Mouse (Mus musculus) embryo, embryonic 10 days (tissue): ENCODE measurements around the gene Arhgap27.

ENCODE experiments used
- DNase-seq: peaks from one replicate; pipeline ENCODE4 v3.0.0-alpha.2; 2015; ENCODE audit warnings: low spot score

Arhgap27 gene

DNA sequence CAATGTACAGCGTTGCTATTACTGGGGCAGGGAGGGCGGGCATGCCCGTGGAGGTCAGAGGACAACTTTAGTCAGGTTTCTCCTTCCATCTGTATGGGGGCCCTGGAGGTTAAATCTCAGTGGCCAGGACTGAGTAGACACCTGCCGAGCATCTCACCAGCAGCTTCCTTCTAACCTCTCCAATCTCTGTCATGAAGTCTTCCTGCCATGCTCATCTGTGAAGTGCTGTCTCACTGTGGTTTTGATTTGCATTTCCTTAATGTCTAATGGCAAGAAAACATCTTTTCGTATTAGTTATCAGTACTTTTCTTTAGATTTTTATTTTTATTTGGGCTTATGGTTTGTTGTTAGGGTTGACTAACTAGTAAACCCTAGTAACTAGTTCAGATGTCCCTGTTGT, 17.0 kb upstream of the Arhgap27 start:
- DNase-seq, result no peak

DNA sequence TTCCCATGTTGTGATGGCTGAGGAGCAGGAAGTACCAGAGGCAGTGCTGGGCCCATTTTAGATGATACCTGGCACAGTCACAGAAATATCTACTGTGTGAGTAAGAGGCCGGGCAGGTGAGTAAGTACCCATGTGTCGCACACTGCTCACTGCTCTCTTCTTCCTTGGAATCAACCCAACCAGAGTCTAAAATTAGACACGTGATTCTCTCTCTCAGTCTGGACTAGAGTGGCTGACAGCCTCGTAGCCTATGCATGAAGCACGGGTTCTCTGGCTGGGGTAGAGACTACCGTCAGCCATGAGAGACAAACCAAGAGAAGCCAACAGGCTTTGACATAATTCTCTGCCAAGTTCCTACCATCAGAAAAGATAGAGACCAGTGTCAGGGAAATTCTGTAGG, 14.8 kb upstream of the Arhgap27 start:
- DNase-seq, result no peak

DNA sequence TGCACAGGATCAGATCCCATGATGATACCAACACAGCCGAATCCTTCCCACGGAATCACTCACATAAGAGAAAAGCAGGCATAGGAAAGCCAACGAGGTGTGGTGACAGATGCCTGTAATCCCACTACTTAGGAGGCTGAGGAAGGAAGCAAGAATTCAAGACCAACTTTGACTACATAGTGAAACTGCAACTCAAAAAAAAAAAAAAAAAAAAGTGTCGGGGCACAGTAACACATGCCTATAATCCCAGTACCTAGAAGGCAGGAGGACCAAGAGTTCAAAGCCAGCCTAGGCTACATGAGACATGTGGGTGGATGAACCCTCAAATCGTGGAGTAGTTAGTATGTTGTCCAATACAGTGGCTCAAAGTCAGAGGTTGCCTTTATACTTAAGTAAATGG, 12.3 kb upstream of the Arhgap27 start:
- no peak for DNase-seq

DNA sequence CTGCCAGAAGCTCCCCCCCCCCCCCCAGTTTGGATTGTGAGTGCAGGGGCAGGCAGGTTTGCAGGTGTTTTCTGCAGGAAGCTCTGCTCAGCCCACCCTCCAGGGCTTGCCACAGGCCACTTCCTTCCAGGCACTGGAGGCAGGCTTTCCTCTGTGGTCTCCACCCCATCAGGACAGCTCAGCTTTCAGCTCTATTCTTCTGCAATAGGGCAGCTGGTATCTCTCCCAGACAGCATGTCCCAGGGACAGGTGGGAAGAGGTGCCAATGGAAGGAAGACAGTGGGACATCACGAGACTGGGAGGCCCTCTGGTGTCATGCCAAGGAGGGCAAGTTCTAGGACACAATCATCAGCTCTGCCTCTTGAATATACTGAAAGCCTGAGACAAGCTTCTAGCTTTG, 11.8 kb upstream of the Arhgap27 start:
- DNase-seq, result no peak

DNA sequence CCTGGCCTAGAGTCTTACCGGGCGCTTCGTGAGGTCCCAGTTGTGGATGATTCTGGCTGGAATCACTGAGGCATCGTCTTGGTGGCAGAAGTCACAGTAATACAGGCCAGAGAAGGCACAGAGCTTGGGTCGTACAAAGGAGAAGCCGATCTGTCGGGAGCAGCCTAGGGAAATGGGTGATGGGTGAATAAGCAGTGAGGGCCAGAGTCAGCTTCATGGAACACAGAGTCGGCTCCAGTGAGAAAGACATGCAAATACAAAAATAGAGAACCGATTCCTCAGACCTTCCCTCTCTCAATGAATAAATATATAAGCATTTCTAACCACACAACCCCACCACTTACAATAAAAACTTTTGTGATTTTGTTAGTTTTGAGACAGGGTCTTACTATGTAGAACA, 10.4 kb upstream of the Arhgap27 start:
- DNase-seq, result no peak

DNA sequence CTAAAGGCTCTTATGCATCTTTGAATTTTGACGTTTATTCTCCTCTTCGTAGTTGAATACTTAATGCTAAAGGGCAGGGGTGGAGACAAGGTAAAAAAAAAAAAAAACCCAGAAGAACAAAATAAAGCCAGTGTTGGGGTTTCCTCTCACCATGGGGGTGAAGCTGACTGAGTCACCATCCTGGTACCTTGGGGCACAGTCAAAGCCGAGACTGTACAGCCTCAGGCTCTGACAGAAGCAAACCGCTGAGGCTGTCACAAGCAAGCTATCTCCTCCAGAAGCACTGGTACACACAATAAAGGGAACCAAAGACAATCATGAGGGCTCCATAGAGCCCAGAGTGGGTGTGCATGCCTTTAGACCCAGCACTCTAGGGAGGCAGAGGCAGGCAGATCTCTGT, 9.1 kb upstream of the Arhgap27 start:
- DNase-seq, result no peak

- DNase-seq, result no peak
These were observed 8.6 kb upstream of the Arhgap27 start for GRCm38 (mm10) chr11:103372068-103372467.

GRCm38 (mm10) chr11:103371222-103371539, 7.7 kb upstream of the Arhgap27 start:
- no peak for DNase-seq

GRCm38 (mm10) chr11:103370397-103371221, 7.1 kb upstream of the Arhgap27 start:
- no peak for DNase-seq

- DNase-seq, result no peak
These were observed 2.0 kb upstream of the Arhgap27 start for GRCm38 (mm10) chr11:103365530-103365929.

GRCm38 (mm10) chr11:103365022-103365421, 1.5 kb upstream of the Arhgap27 start:
- no peak for DNase-seq

DNA sequence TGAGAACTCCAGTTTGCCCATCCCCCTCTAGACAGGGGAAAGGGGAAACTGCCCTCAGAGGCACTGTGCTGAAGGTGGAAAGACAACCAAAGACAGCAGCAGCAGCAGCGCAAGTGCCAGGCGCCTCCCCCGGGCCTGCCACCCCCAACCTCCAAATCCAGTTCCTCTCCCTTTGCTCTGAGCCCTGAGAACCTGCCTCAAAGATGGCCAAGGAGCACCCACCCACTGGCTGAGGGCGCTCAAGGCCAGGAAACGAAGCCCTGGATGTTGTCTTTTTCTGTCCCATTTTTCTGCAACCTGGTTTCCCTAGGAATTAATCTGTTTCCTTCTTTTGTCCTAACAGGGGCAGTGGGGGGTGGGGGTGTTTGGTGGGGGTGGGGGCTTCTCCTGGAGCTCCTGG, 843 bp upstream of the Arhgap27 start:
- no peak for DNase-seq

GRCm38 (mm10) chr11:103362521-103363181, 841 bp downstream of the Arhgap27 start:
- peak; percentile 42 for DNase-seq

GRCm38 (mm10) chr11:103362054-103362432, 1.4 kb downstream of the Arhgap27 start:
- peak; percentile 77 for DNase-seq

DNA sequence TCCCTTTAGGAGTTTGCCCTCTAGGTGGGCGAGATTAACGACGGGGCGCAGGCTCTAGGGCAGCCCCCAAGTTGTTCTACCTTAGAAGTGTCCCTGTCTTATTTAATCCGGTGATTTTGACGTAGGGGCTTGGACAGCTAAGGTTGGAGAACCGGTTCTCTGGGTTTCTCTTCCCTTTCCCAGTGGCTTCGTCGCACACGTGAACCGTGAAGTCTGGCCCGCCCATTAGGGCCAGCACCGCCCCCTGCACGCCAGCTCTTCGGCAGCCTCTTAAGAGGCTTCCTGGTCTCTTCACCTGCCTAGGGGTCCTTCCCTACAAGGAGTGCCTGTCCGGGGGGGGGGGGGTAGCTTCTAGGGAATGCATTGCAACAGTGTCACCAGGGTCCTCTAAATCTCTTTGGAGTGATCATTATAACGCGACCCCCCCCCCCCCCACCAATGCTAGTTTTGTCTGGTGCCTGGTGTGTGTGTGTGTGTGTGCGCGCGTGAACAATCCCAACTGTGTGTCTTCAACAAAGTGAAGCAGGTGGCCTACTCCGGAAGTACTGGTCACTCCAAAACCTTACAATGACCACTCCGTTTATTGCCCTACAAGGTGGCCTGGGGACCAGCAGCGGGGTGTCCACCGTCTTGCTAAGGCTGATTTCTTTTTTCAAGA, 2.0 kb downstream of the Arhgap27 start:
- DNase-seq, result peak; percentile 66

DNA sequence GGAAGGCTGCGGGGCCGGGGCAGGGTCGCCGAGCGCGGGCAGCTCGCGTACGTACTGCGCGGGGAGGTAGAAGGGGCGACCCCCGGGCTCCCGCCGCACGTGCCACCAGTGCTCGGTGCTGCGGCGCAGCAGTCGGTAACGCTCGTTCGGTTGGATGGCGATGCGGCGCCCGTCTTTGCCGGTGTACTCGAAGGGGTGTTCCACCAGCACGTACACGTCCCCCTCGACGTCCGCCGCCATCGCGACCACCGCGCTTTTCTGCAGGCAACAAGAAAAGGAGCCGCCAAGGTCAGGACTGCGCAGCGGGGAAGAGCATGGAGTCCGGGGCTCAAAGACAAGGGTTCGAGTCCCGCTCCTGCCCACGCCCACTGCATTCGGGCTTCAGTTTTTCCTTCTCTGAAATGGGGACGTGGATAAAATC, 2.8 kb downstream of the Arhgap27 start:
- DNase-seq, result peak; percentile 51

GRCm38 (mm10) chr11:103359841-103360641, 3.5 kb downstream of the Arhgap27 start:
- DNase-seq, result peak; percentile 89

DNA sequence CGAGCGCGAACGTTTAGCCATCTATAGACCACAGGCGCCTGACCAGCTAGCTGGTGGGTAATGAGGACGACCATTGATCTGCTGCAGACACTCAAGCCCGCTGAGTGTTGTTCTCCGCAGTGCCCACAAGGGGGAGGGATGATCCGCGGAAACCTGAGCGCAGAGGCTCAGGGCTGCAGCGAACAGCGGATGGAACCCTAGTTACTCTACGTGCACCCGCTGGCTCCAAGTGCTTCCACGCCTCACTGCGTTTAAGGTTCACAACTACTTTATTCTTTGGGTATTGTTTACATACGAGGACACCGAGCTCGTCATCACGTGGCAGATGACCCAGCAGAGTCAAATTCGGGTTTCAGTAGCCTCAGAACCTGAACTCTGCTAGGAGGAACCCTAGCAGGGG, 4.4 kb downstream of the Arhgap27 start:
- DNase-seq, result peak; percentile 93

- no peak for DNase-seq
These were observed 5.2 kb downstream of the Arhgap27 start for GRCm38 (mm10) chr11:103358316-103358715.

GRCm38 (mm10) chr11:103357710-103358109, 5.8 kb downstream of the Arhgap27 start:
- DNase-seq, result no peak

DNA sequence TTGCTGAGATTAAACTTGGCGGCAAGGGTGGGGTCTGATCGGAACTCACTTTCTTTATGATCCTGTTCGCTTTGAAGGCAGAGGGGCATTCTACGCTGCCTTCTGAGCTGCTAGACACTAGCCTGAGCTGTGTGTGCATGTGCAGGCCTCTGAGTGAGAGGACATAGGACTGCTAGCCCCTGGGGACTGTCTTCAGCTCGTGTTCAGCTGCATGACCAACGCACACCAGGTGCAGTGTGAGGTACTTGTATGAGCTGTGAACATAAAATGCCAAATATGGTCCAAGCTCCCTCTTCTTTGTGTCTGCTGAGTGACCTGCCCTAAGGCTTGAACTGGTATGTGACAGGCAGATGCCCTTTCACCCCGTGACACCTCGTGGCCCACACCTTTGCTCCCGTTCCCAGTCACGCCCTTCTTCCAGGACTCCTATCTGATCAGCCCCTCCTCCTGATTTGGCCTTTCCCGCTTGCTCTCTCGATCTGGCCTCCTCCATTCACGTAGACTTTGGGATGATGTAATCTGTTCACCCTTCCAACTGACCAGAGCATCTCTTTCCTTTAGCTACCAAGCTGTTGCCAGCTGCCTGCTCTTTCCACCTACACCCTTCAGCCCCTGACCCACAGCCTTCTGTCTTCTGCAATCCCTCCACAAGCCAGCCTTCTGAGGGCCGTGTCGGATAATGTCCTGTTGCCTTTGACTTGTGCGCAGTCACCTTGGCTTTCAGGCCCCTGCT, 6.4 kb downstream of the Arhgap27 start:
- no peak for DNase-seq
